Mouse (Mus musculus): ENCODE data around the gene Hs3st6. TPM values are rescaled to one million over a fixed set of nuclear protein-coding genes. Genes with fewer than 3 reads are reported as not detected.

Hs3st6 gene
- 3.1 and 3.4 TPM in 2 replicates for polyA plus RNA-seq (2014; fragmentation: Nextera tagmentation; extraction: Ambion mirVana)

DNA sequence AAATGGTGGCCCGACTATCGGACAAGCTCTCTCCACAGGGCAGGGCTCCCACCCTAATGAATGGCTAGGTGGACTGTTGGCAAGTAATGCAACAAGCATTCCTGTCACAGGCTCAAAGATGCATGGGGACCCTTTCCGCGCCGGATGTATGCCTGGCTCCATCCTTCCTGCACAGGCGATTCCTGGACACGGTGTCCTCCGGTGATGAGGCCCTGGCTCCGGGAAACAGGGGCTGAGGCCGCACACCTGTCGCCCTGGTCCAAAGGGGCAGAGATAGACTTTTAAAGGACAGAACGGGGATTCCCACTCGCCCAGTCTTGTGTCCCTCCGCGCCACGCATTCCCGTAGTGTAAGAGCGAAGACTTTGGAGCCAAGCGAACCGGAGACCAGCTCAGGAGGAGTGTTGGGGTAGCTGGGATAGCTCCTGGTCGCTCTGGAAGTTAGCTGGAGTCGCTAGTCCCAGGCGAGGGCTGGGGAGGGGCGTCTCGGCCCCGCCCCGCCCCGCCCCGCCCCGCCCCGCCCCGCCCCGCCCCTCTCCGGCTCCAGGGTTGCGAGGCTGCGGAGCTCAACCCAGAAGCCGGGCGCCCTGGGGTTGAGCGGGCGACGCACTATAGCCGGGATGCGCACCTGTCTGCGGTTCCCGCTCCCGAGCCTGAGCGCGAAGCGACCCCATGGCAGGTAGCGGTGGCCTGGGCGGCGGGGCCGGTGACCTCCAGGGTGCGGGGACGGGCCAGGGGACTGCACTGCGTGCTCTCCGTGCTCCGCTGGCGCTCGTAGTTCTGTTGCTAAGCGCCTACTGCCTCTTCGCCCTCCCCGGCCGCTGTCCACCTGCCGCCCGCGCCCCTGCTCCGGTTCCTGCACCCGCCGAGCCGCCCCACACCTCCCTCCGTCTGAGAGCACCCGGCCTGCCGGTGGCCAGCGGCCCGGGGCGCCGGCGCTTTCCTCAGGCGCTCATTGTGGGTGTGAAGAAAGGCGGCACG lies at the start of gene Hs3st6:
Gene Hs3st6 (plus strand): TSS at position 574 of the 980 bp plus-strand sequence.
- H3K4me3 ChIP-seq (ENCODE audit: low read depth, low read length) = peak within 1 kb of the TSS; percentile 45
- H3K36me3 ChIP-seq (ENCODE audit: control insufficient read depth, insufficient read depth, low read length) = no peaks in the 10 kb centered on the region
- H3K9ac ChIP-seq (ENCODE audit: low read length) = peak within 1 kb of the TSS; percentile 27
- no peaks in the 10 kb centered on the region for H3K9me3 ChIP-seq (ENCODE audit: control insufficient read depth, low read length)
- DNase-seq (ENCODE audit: low spot score) (peak; percentile 79), ATAC-seq (ENCODE audit: insufficient number of reproducible peaks, low FRiP score, low TSS enrichment, low read depth) (peak; percentile 81; the same call in 1 of the 2 replicates)
- H3K4me1 ChIP-seq (ENCODE audit: control insufficient read depth, insufficient read depth, low read length) = peaks cover 14% of the 10 kb centered on the region; the same call in 1 of the 2 replicates
- peaks cover 44% of the 10 kb centered on the region for H3K27me3 ChIP-seq (ENCODE audit: control insufficient read depth, insufficient read depth, low read length)
- under 1% methylated on average over 60 of the region's 82 CpGs for WGBS
- H3K27ac ChIP-seq (replicated peaks; ENCODE audit: low read depth, low read length) = no peak within 1 kb of the TSS
- H3K4me2 ChIP-seq (ENCODE audit: low read depth, severe bottlenecking) = peak within 1 kb of the TSS; percentile 96

DNA sequence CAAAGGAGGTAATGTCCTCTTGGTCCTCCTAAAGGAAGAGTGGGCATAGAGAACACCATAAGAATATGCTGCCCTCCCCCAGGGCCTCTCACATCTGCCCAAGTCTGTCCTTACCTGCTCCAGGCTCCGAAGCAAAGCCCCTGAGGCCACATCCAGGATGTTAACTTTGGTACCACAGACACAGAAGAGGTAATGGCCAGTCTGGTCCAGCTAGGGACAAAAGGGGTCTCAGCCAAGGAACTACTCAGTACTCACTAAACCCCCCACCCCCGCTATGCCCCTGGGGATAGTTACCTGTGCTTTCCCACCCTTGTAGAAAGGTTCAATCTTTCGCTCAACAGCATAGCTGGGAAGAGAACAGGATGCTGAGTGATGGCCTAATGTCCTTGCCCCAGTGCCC lies 47.0 kb upstream of the Hs3st6 start:
- ATAC-seq (ENCODE audit: insufficient number of reproducible peaks, low FRiP score, low TSS enrichment, low read depth) (no peak), DNase-seq (ENCODE audit: low spot score) (no peak)
- Histone ChIP-seq H3K4me2 (ENCODE audit: low read depth, severe bottlenecking) (peak overlapping the region; percentile 80; the same call in 1 of the 2 replicates), H3K27me3 (ENCODE audit: control insufficient read depth, insufficient read depth, low read length) (no peaks in the 10 kb centered on the region), H3K9me3 (ENCODE audit: control insufficient read depth, low read length) (no peaks in the 10 kb centered on the region), H3K9ac (ENCODE audit: low read length) (no peak overlapping the region), H3K4me1 (ENCODE audit: control insufficient read depth, insufficient read depth, low read length) (peaks cover 10% of the 10 kb centered on the region), H3K36me3 (ENCODE audit: control insufficient read depth, insufficient read depth, low read length) (peaks cover 32% of the 10 kb centered on the region), H3K4me3 (ENCODE audit: low read depth, low read length) (no peak overlapping the region; the same call in 1 of the 2 replicates), H3K27ac (replicated peaks; ENCODE audit: low read depth, low read length) (no peak overlapping the region)
- 91% methylated on average over 3 of the region's 3 CpGs for WGBS

DNA sequence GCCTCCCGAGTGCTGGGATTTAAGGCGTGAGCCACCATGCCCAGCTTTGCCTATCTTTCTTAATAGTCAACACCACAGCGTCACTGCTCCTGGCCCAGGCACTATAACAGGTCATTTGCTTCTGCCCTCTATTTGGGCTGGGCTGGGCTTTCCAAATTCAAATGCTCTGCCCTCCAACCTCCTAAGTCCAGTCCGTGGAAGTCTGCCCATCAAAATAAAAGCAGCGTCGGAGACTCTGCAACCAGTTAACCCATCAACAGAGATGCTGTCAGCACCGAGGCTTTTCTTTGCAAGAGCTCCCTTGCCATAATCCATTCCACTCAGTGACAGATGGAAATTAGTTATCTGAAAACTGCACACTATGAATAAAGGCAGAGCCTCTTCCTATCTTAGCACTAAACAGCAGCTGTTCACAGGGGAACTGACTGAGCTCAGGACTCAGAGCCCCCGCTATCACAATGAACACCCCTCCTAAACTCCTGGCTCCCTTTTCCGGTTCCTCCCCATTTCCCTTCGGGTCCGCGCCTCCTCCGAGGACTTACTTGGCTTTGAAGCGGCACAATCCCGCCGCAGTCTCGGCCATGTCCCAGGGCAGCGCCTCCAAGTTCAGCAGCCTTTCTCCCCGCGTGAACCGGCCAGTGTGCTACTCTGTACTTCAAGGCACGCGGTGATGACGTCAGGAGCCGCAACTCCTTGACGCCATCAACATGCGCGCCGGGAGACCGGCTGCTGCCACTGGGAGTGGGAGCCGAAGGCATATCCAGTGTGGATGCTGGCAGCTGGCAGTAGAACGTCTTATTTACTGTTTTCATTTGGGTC lies 45.6 kb upstream of the Hs3st6 start, which contains the start of gene Tbl3:
Gene Tbl3 (minus strand): TSS at position 679 of the 819 bp plus-strand sequence.
- peak within 1 kb of the TSS; percentile 81 for H3K4me3 ChIP-seq (ENCODE audit: low read depth, low read length)
- no peak within 1 kb of the TSS; the same call in 1 of the 2 replicates for H3K27ac ChIP-seq (replicated peaks; ENCODE audit: low read depth, low read length)
- no peaks in the 10 kb centered on the region for H3K27me3 ChIP-seq (ENCODE audit: control insufficient read depth, insufficient read depth, low read length)
- no peaks in the 10 kb centered on the region for H3K9me3 ChIP-seq (ENCODE audit: control insufficient read depth, low read length)
- peak; percentile 83 for ATAC-seq (ENCODE audit: insufficient number of reproducible peaks, low FRiP score, low TSS enrichment, low read depth)
- peaks cover 20% of the 10 kb centered on the region for H3K36me3 ChIP-seq (ENCODE audit: control insufficient read depth, insufficient read depth, low read length)
- H3K9ac ChIP-seq (ENCODE audit: low read length) = peak within 1 kb of the TSS; percentile 76
- DNase-seq (ENCODE audit: low spot score) = peak; percentile 98
- 4% methylated on average over 32 of the region's 32 CpGs for WGBS
- H3K4me2 ChIP-seq (ENCODE audit: low read depth, severe bottlenecking) = peak within 1 kb of the TSS; percentile 80
- H3K4me1 ChIP-seq (ENCODE audit: control insufficient read depth, insufficient read depth, low read length) = peaks cover 10% of the 10 kb centered on the region

DNA sequence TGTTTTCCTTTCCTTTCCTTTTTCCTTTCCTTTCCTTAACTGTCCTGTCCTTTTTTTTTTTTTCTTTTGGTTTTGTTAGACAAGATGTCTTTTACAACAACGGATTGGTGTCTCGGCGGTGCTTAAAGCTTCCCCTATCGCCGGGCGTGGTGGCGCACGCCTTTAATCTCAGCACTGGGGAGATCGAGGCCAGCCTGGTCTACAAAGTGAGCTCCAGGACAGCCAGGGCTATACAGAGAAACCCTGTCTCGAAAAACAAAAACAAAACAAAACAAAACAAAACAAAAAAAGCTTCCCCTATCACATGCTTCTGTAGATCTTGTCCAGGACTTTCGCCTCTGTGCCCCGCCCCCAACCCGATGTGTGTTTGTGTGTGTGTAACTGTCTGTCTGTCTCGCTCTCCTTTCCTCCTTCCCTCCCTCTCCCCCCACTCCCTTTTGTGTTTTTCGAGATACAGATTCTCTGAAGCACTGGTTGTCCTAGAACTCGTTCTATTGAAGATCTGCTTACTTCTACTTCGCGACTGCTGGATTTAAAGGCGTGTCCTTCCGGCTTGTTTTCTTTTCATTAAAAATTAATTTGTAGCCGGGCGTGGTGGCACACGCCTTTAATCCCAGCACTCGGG lies 44.9 kb upstream of the Hs3st6 start:
- Histone ChIP-seq H3K4me3 (ENCODE audit: low read depth, low read length) (peak overlapping the region; percentile 81), H3K9ac (ENCODE audit: low read length) (peak overlapping the region; percentile 76), H3K36me3 (ENCODE audit: control insufficient read depth, insufficient read depth, low read length) (peaks cover 17% of the 10 kb centered on the region), H3K27ac (replicated peaks; ENCODE audit: low read depth, low read length) (no peak overlapping the region; the same call in 1 of the 2 replicates), H3K4me2 (ENCODE audit: low read depth, severe bottlenecking) (peak overlapping the region; percentile 80), H3K4me1 (ENCODE audit: control insufficient read depth, insufficient read depth, low read length) (peaks cover 10% of the 10 kb centered on the region), H3K27me3 (ENCODE audit: control insufficient read depth, insufficient read depth, low read length) (no peaks in the 10 kb centered on the region), H3K9me3 (ENCODE audit: control insufficient read depth, low read length) (no peaks in the 10 kb centered on the region)
- WGBS = 6% methylated on average over 24 of the region's 24 CpGs
- DNase-seq (ENCODE audit: low spot score) = no peak
- ATAC-seq (ENCODE audit: insufficient number of reproducible peaks, low FRiP score, low TSS enrichment, low read depth) = no peak

DNA sequence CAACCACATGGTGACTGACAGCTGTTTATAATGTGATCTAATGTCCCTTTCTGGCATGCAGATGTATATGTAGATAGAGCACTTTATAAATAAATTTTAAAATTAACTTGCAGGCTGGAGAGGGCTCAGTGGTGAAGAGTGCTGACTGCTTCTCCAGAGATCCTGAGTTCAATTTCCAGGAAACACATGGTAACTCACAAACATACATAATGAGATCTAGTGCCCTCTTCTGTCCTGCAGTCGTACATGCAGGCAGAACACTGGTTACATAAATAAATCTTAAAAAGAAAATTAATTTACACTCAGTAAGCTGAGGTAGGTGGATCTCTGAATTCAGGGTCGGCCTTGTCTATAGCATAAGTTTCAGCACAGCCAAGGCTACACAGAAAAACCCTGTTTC lies 44.1 kb upstream of the Hs3st6 start:
- no peak for DNase-seq (ENCODE audit: low spot score)
- Histone ChIP-seq H3K4me3 (ENCODE audit: low read depth, low read length) (no peak overlapping the region), H3K4me2 (ENCODE audit: low read depth, severe bottlenecking) (no peak overlapping the region)

DNA sequence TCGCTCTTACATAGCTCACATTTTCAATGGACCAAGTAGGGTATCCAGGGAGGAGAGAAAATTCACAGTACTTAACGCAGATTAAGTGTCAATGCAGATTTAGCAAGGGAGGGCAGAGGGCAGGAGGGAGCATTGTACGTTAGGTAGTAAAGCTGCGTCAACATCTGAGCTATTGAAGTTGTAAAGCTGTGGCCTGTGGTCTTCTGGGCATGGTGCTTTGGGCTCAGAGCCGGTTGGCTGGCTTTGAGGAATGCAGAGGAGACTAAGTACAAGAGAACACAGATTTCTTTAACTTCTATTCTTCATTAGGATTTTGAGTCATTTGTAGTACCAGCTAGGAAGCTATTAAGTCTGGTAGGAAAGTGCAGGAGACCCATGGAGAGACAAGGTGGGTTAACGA lies 37.2 kb upstream of the Hs3st6 start:
- Histone ChIP-seq H3K9me3 (ENCODE audit: control insufficient read depth, low read length) (no peaks in the 10 kb centered on the region), H3K27ac (replicated peaks; ENCODE audit: low read depth, low read length) (no peak overlapping the region), H3K4me1 (ENCODE audit: control insufficient read depth, insufficient read depth, low read length) (no peaks in the 10 kb centered on the region), H3K9ac (ENCODE audit: low read length) (no peak overlapping the region), H3K4me3 (ENCODE audit: low read depth, low read length) (no peak overlapping the region), H3K36me3 (ENCODE audit: control insufficient read depth, insufficient read depth, low read length) (peaks cover 8% of the 10 kb centered on the region; the same call in 1 of the 2 replicates), H3K4me2 (ENCODE audit: low read depth, severe bottlenecking) (no peak overlapping the region), H3K27me3 (ENCODE audit: control insufficient read depth, insufficient read depth, low read length) (no peaks in the 10 kb centered on the region)
- no peak for DNase-seq (ENCODE audit: low spot score)
- no peak for ATAC-seq (ENCODE audit: insufficient number of reproducible peaks, low FRiP score, low TSS enrichment, low read depth)
- 61% methylated on average over 6 of the region's 6 CpGs for WGBS

More for the DNA sequence above, 44.1 kb upstream of the Hs3st6 start:
- ATAC-seq (ENCODE audit: insufficient number of reproducible peaks, low FRiP score, low TSS enrichment, low read depth) = no peak
- Histone ChIP-seq H3K36me3 (ENCODE audit: control insufficient read depth, insufficient read depth, low read length) (peaks cover 15% of the 10 kb centered on the region), H3K27ac (replicated peaks; ENCODE audit: low read depth, low read length) (no peak overlapping the region), H3K9me3 (ENCODE audit: control insufficient read depth, low read length) (no peaks in the 10 kb centered on the region), H3K9ac (ENCODE audit: low read length) (no peak overlapping the region), H3K27me3 (ENCODE audit: control insufficient read depth, insufficient read depth, low read length) (no peaks in the 10 kb centered on the region), H3K4me1 (ENCODE audit: control insufficient read depth, insufficient read depth, low read length) (peaks cover 10% of the 10 kb centered on the region)
- WGBS = 31% methylated on average over 2 of the region's 2 CpGs

DNA sequence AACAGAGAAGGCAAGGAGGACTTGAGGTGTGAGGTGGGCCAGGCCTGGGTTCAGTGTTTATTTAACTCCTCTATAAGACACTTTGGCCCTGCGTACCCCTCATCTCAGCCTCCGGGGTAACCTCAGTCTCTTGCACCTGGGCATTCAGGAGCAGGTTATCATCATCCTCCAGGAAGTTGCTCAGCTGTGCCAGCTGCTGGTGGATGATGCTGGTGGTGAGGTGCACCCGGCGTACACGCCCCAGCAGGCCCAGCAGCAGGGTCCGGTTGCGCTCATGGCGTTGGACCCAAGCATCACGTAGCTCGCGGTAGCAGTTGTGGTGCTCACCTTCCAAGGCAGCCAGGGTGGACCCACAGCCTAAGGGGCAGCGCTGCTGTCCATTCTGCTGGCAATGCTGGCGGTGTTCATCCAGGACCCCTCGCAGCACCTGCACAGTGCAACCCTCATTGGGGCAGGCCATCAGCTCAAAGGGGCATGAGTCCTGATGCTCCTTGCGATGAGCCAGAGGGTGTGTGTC lies 36.6 kb upstream of the Hs3st6 start:
- Histone ChIP-seq H3K27me3 (ENCODE audit: control insufficient read depth, insufficient read depth, low read length) (no peaks in the 10 kb centered on the region), H3K9ac (ENCODE audit: low read length) (no peak overlapping the region), H3K4me3 (ENCODE audit: low read depth, low read length) (no peak overlapping the region), H3K9me3 (ENCODE audit: control insufficient read depth, low read length) (no peaks in the 10 kb centered on the region), H3K36me3 (ENCODE audit: control insufficient read depth, insufficient read depth, low read length) (peaks cover 8% of the 10 kb centered on the region; the same call in 1 of the 2 replicates), H3K4me2 (ENCODE audit: low read depth, severe bottlenecking) (no peak overlapping the region), H3K4me1 (ENCODE audit: control insufficient read depth, insufficient read depth, low read length) (peaks cover 1% of the 10 kb centered on the region; the same call in 1 of the 2 replicates), H3K27ac (replicated peaks; ENCODE audit: low read depth, low read length) (no peak overlapping the region)
- no peak for ATAC-seq (ENCODE audit: insufficient number of reproducible peaks, low FRiP score, low TSS enrichment, low read depth)
- WGBS = 97% methylated on average over 15 of the region's 15 CpGs
- no peak for DNase-seq (ENCODE audit: low spot score)
